Comparison of ENCODE assay signal across 7 mouse cellular contexts in genomic region chr15:10485484-10486364, GRCm38 (mm10). TPM values are rescaled to one million over a fixed set of nuclear protein-coding genes. Genes with fewer than 3 reads are reported as not detected.
DNase-seq lines count a peak whose midpoint lies in the region; ATAC-seq and TF ChIP-seq lines count a peak whose summit lies in the region.

Gene Brix1 (minus strand): TSS chr15:10485947.
Gene Rad1 (plus strand): TSS chr15:10486018.

- ATAC-seq in intestine, postnatal 0 days: peak; percentile 100
- ATAC-seq in midbrain, embryonic 12.5 days (ENCODE audit: low FRiP score, low read depth): peak; percentile 100

- DNase-seq in adrenal gland, postnatal 10 days: peak; percentile 94
- peak; percentile 95 for DNase-seq in embryonic facial prominence, embryonic 10.5 days (ENCODE audit: low spot score)
- peak; percentile 59 for DNase-seq in gonadal fat pad, adult 2 months (ENCODE audit: low read depth)
- DNase-seq in left cerebral cortex, postnatal 4 days: peak; percentile 93

- H3K9ac ChIP-seq in intestine, postnatal 0 days (ENCODE audit: low read depth, low read length): peak within 1 kb of the TSS; percentile 82
- peak within 1 kb of the TSS; percentile 83 for H3K9ac ChIP-seq in midbrain, embryonic 12.5 days (replicated peaks)

- H3K4me3 ChIP-seq in embryonic facial prominence, embryonic 10.5 days: peak within 1 kb of the TSS; percentile 84
- peak within 1 kb of the TSS; percentile 84 for H3K4me3 ChIP-seq in intestine, postnatal 0 days (ENCODE audit: low read depth, low read length)
- peak within 1 kb of the TSS; percentile 86 for H3K4me3 ChIP-seq in midbrain, embryonic 12.5 days
- peak within 1 kb of the TSS; percentile 85 for H3K4me3 ChIP-seq in small intestine, adult 2 months (ENCODE audit: low read depth, low read length)

- H3K27me3 ChIP-seq in embryonic facial prominence, embryonic 10.5 days (replicated peaks; ENCODE audit: low read depth, poor library complexity, severe bottlenecking): no peaks in the 10 kb centered on the region
- no peaks in the 10 kb centered on the region for H3K27me3 ChIP-seq in intestine, postnatal 0 days (replicated peaks; ENCODE audit: control insufficient read depth, insufficient read depth, low read length)
- no peaks in the 10 kb centered on the region for H3K27me3 ChIP-seq in midbrain, embryonic 12.5 days
- H3K27me3 ChIP-seq in small intestine, adult 2 months (ENCODE audit: control insufficient read depth, insufficient read depth, low read length): no peaks in the 10 kb centered on the region

- TF ChIP-seq CTCF in intestine, postnatal 0 days (IDR thresholded peaks at IDR 0.05; ENCODE audit: low read depth): peak; percentile 17
- TF ChIP-seq CTCF in small intestine, adult 2 months (IDR thresholded peaks at IDR 0.05; ENCODE audit: extremely low read depth, insufficient read length, insufficient replicate concordance, low read depth, low read length): no peak

- H3K4me2 ChIP-seq in intestine, postnatal 0 days (replicated peaks; ENCODE audit: low read depth): peak within 1 kb of the TSS; percentile 75
- peak within 1 kb of the TSS; percentile 80 for H3K4me2 ChIP-seq in midbrain, embryonic 12.5 days (replicated peaks)

- peaks cover 22% of the 10 kb centered on the region for H3K4me1 ChIP-seq in embryonic facial prominence, embryonic 10.5 days
- no peaks in the 10 kb centered on the region for H3K4me1 ChIP-seq in intestine, postnatal 0 days (replicated peaks; ENCODE audit: control insufficient read depth, insufficient read depth, low read length)
- H3K4me1 ChIP-seq in midbrain, embryonic 12.5 days: peaks cover 18% of the 10 kb centered on the region
- no peaks in the 10 kb centered on the region; the same call in none of the 2 replicates for H3K4me1 ChIP-seq in small intestine, adult 2 months (ENCODE audit: control insufficient read depth, insufficient read depth, insufficient read length, low read length)

- WGBS in embryonic facial prominence, embryonic 10.5 days: under 1% methylated on average over 58 of the region's 58 CpGs
- WGBS in intestine, postnatal 0 days: under 1% methylated on average over 58 of the region's 58 CpGs
- WGBS in midbrain, embryonic 12.5 days: under 1% methylated on average over 58 of the region's 58 CpGs
- WGBS in small intestine, adult 2 months: under 1% methylated on average over 58 of the region's 58 CpGs

- peaks cover 56% of the 10 kb centered on the region for H3K36me3 ChIP-seq in embryonic facial prominence, embryonic 10.5 days (replicated peaks)
- H3K36me3 ChIP-seq in intestine, postnatal 0 days (ENCODE audit: control insufficient read depth, insufficient read depth): peaks cover 16% of the 10 kb centered on the region; the same call in 1 of the 2 replicates
- peaks cover 30% of the 10 kb centered on the region for H3K36me3 ChIP-seq in midbrain, embryonic 12.5 days
- H3K36me3 ChIP-seq in small intestine, adult 2 months (ENCODE audit: control insufficient read depth, insufficient read depth, low read length): peaks cover 17% of the 10 kb centered on the region

- H3K27ac ChIP-seq in embryonic facial prominence, embryonic 10.5 days (replicated peaks): peak within 1 kb of the TSS; percentile 94
- no peak within 1 kb of the TSS for H3K27ac ChIP-seq in intestine, postnatal 0 days (ENCODE audit: low read depth, low read length)
- H3K27ac ChIP-seq in midbrain, embryonic 12.5 days (replicated peaks): peak within 1 kb of the TSS; percentile 60; the same call in 1 of the 2 replicates
- H3K27ac ChIP-seq in small intestine, adult 2 months (ENCODE audit: insufficient read depth, low read depth, low read length): no peak within 1 kb of the TSS

- no peaks in the 10 kb centered on the region for H3K9me3 ChIP-seq in embryonic facial prominence, embryonic 10.5 days
- H3K9me3 ChIP-seq in intestine, postnatal 0 days (ENCODE audit: control insufficient read depth): no peaks in the 10 kb centered on the region
- H3K9me3 ChIP-seq in midbrain, embryonic 12.5 days: no peaks in the 10 kb centered on the region

- intact Hi-C loops in left cerebral cortex, postnatal 4 days (cut with DNase I): no loop called here

- peak; percentile 89 for TF ChIP-seq POLR2A in small intestine, adult 2 months (IDR thresholded peaks at IDR 0.05; ENCODE audit: low read depth, low read length)

RNA-seq across cellular contexts. Expression of gene Brix1, which starts in this region (rescaled TPM):
- 10 to 100 TPM; 40.2 to 56.0 TPM for total RNA-seq in adrenal gland, postnatal 10 days (2021)
- polyA plus RNA-seq in embryonic facial prominence, embryonic 10.5 days (2016; fragmentation: Nextera tagmentation; extraction: Ambion mirVana): 134 and 138 TPM in 2 replicates
- 2.1 and 2.9 TPM in 2 replicates for polyA plus RNA-seq in gonadal fat pad, adult 2 months (2012; rRNA removed)
- polyA plus RNA-seq in intestine, postnatal 0 days (2015; fragmentation: Nextera tagmentation; extraction: Ambion mirVana): 65.4 TPM in 2 replicates
- 10 to 100 TPM; 24.3 to 26.0 TPM for total RNA-seq in left cerebral cortex, postnatal 4 days (2021)
- polyA plus RNA-seq in midbrain, embryonic 12.5 days (2016; fragmentation: Nextera tagmentation; extraction: Ambion mirVana): 101 and 119 TPM in 2 replicates
- 0.05 and 0.18 TPM in 2 replicates for polyA plus RNA-seq in small intestine, adult 2 months (2012; rRNA removed)

RNA-seq across cellular contexts. Expression of gene Rad1, which starts in this region (rescaled TPM):
- total RNA-seq in adrenal gland, postnatal 10 days (2021): 10 to 100 TPM in 1 of 2 experiments, 1 to 10 TPM in 1; 9.3 to 13.4 TPM
- polyA plus RNA-seq in embryonic facial prominence, embryonic 10.5 days (2016; fragmentation: Nextera tagmentation; extraction: Ambion mirVana): 53.9 and 58.2 TPM in 2 replicates
- 6.1 and 7.9 TPM in 2 replicates for polyA plus RNA-seq in gonadal fat pad, adult 2 months (2012; rRNA removed)
- 10.6 and 13.1 TPM in 2 replicates for polyA plus RNA-seq in intestine, postnatal 0 days (2015; fragmentation: Nextera tagmentation; extraction: Ambion mirVana)
- 10 to 100 TPM; 11.9 to 15.9 TPM for total RNA-seq in left cerebral cortex, postnatal 4 days (2021)
- 41.3 and 42.4 TPM in 2 replicates for polyA plus RNA-seq in midbrain, embryonic 12.5 days (2016; fragmentation: Nextera tagmentation; extraction: Ambion mirVana)
- 1.5 and 2.7 TPM in 2 replicates for polyA plus RNA-seq in small intestine, adult 2 months (2012; rRNA removed)

Comparison
In these comparisons a context has a peak if more than half of its experiments do, and no peak if none do; other contexts are left out.
1. RNA of gene Brix1 (polyA plus RNA-seq): 134 to 138 TPM in embryonic facial prominence, embryonic 10.5 days, 101 to 119 TPM in midbrain, embryonic 12.5 days and 65.4 TPM in intestine, postnatal 0 days; 2.1 to 2.9 TPM in gonadal fat pad, adult 2 months and 0.05 to 0.18 TPM in small intestine, adult 2 months; every median in the first group is over 10 times any median in the second.
2. H3K27ac ChIP-seq: peak in embryonic facial prominence, embryonic 10.5 days (single experiment) and midbrain, embryonic 12.5 days (single experiment); none in intestine, postnatal 0 days (single experiment) and small intestine, adult 2 months (single experiment).
3. Peak in every context shown above with its lines, with median percentiles within 50 percentile points of each other: DNase-seq and H3K4me3 ChIP-seq.